Mouse (Mus musculus) liver, embryonic 14.5 days (tissue): ENCODE results near the gene Hectd1. TPM values are rescaled to one million over a fixed set of nuclear protein-coding genes. Genes with fewer than 3 reads are reported as not detected.

ENCODE experiments used
- ATAC-seq: fragments of 200-750 bp; cut with Nextera tagmentation; 2 replicates; pipeline ENCODE4 v1.8.0; 2017; ENCODE audit warnings: moderate number of reproducible peaks, mild to moderate bottlenecking, moderate library complexity; ENCODE audit not compliant: insufficient read depth
- DNase-seq, 3 experiments: peaks; one replicate each; pipeline ENCODE4 v3.0.0-alpha.2; 2012 to 2013; ENCODE audit warnings: low read depth in 3 of 3, low spot score in 3 of 3
- H3K27ac ChIP-seq: fragments of 300-500 bp; sonication (generic); 2 replicates; pipeline ENCODE4 v1.5.1; 2014; ENCODE audit warnings: moderate library complexity, mild to moderate bottlenecking, control low read depth, inconsistent platforms
- H3K27me3 ChIP-seq: fragments of 300-500 bp; sonication (generic); 2 replicates; pipeline ENCODE4 v1.6.1; 2014; ENCODE audit warnings: mild to moderate bottlenecking, low read length, moderate library complexity; ENCODE audit not compliant: control insufficient read depth, insufficient read depth
- H3K36me3 ChIP-seq: fragments of 300-500 bp; sonication (generic); replicated peaks from 2 replicates; pipeline ENCODE4 v1.6.1; 2014; ENCODE audit warnings: low read depth; ENCODE audit not compliant: control insufficient read depth, insufficient read depth
- H3K4me1 ChIP-seq, 2 experiments: fragments of 200-500 bp in 1 of 2; fragments of 300-500 bp in 1 of 2; sonication (generic) in 1 of 2; replicated peaks; 2 replicates each; pipeline ENCODE4 v1.6.1; 2012 to 2014; ENCODE audit warnings: antibody characterized with exemption in 1 of 2, inconsistent platforms in 1 of 2, low read length in 1 of 2; ENCODE audit not compliant: control insufficient read depth in 2 of 2, insufficient read depth in 2 of 2
- H3K4me2 ChIP-seq: fragments of 300-500 bp; sonication (generic); 2 replicates; pipeline ENCODE4 v1.6.1; 2014; ENCODE audit warnings: low read depth, mild to moderate bottlenecking, control low read depth, moderate library complexity
- H3K4me3 ChIP-seq, 2 experiments: fragments of 200-500 bp in 1 of 2; fragments of 300-500 bp in 1 of 2; sonication (generic) in 1 of 2; 2 replicates each; pipeline ENCODE4 v1.5.1; 2012 to 2014; ENCODE audit warnings: low read depth in 2 of 2, low read length in 2 of 2, mild to moderate bottlenecking in 2 of 2, control low read depth in 1 of 2, inconsistent platforms in 1 of 2, moderate library complexity in 1 of 2; ENCODE audit not compliant: insufficient read depth in 1 of 2
- H3K9ac ChIP-seq: fragments of 300-500 bp; sonication (generic); replicated peaks from 2 replicates; pipeline ENCODE4 v1.6.1; 2014; ENCODE audit warnings: mild to moderate bottlenecking, control low read depth, moderate library complexity
- H3K9me3 ChIP-seq: fragments of 300-500 bp; sonication (generic); 2 replicates; pipeline ENCODE4 v1.6.1; 2016; ENCODE audit warnings: low read length, mixed read lengths; ENCODE audit not compliant: control insufficient read depth
- CTCF ChIP-seq: IDR thresholded peaks from 2 replicates; pipeline ENCODE4 v1.5.1; 2016; ENCODE audit warnings: antibody characterized with exemption, low read depth, control low read depth
- EP300 ChIP-seq: IDR thresholded peaks from 2 replicates; pipeline ENCODE4 v1.6.1; 2016; ENCODE audit warnings: antibody characterized with exemption, low read depth
- WGBS: fragments of 180-500 bp; shearing (Covaris S2); extraction: QIAGEN DNeasy Blood & Tissue Kit; methylation state at CpG from one replicate; pipeline ENCODE4 v1.1.7; 2014; ENCODE audit not compliant: insufficient replicate concordance; 5-methylcytosine and 5-hydroxymethylcytosine counted together
- polyA plus RNA-seq, 2 experiments: library from polyadenylated mRNA; depleted of rRNA in 1 of 2; stranded (reverse) in 1 of 2; unstranded in 1 of 2; fragments of >200 nt; fragmentation: Nextera tagmentation in 1 of 2; extraction: Ambion mirVana in 1 of 2; gene quantifications; 2 replicates each; pipeline versions ENCODE4 v1.2.1 to v1.2.3; 2012 to 2014

The Hectd1 gene
- polyA plus RNA-seq, 2 experiments: 22.1 to 22.3 TPM

DNA sequence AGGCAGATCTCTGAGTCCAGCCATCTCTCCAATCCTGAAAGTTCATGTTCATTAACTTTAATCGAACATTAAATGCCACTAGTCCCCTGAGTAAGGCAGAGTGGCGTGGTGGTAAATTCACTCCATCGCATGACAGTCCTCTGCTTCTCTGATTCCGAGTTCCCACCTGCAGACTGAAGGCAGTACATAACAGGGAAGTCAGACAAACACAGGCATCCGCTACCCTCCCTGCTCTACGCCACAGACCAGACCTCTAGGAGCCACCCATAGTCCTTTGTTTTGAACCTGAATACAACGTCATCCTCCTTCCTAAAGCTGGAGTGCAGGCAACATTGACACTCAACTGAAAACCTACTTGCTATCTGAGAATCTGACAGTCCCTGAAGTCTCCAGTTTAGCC lies 124.8 kb downstream of the Hectd1 start:
- Histone ChIP-seq H3K27ac (no peak overlapping the region), H3K36me3 (no peaks in the 10 kb centered on the region), H3K9me3 (peaks cover 3% of the 10 kb centered on the region), H3K4me1 (peaks cover 8 to 23% of the 10 kb centered on the region in 2 experiments), H3K4me3 (no peak overlapping the region), H3K4me2 (no peak overlapping the region), H3K9ac (no peak overlapping the region), H3K27me3 (no peaks in the 10 kb centered on the region)
- no peak for ATAC-seq
- 67% methylated on average over 7 of the region's 7 CpGs for WGBS
- TF ChIP-seq EP300 (no peak), CTCF (no peak)
- no peak for DNase-seq

DNA sequence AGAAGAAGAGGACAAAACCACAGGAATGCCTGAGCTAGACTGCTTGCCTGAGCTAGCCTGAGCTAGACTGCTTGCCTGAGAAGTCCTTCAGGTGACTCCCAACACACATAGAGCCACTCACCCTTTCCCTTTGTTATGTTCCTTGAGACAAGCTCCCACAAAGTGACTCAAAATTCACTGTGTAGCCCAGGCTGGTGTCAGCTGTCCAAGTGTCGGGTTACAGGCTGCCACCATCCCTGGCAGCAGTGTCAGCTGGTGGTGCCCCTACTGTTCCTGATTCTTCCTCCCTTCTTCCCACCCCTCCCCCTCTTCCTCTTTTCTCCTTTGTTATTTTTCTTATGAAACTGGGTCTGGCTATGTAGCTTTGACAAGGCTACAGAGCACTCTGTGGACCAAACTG lies 125.5 kb downstream of the Hectd1 start:
- no peak for DNase-seq
- Histone ChIP-seq H3K9ac (no peak overlapping the region), H3K27ac (no peak overlapping the region), H3K4me3 (no peak overlapping the region), H3K4me1 (peaks cover 14 to 30% of the 10 kb centered on the region in 2 experiments), H3K36me3 (no peaks in the 10 kb centered on the region), H3K27me3 (no peaks in the 10 kb centered on the region), H3K4me2 (no peak overlapping the region), H3K9me3 (peaks cover 3% of the 10 kb centered on the region)
- 56% methylated on average over 1 of the region's 1 CpGs for WGBS
- TF ChIP-seq CTCF: no peak
- TF ChIP-seq EP300: no peak
- ATAC-seq: no peak

DNA sequence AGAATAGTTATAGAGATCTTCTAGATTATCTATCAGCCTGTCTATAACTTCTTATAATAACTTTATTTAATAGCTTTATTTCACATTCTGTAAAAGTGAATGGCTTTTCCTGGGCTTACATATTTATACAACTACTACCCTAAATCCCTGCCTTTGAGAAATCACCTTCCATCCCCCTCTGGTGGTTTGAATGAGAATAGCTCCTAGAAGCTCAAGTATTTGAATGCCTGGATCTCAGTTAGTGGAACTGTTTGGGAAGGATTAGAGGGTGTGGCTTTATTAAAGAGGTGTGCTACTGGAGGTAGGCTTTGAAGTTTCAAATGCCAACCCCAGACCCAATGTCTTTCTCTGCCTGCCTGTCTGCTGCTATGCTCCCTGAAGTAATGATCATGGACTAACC lies 127.6 kb downstream of the Hectd1 start:
- H3K4me1 ChIP-seq: peaks cover 16 to 31% of the 10 kb centered on the region in 2 experiments
- H3K4me3 ChIP-seq: no peak overlapping the region
- DNase-seq (no peak), ATAC-seq (no peak)
- TF ChIP-seq CTCF: peak; percentile 30; the same call in 1 of the 2 replicates
- no peak for TF ChIP-seq EP300
- no peak overlapping the region for H3K9ac ChIP-seq
- no peak overlapping the region for H3K27ac ChIP-seq
- no peaks in the 10 kb centered on the region for H3K27me3 ChIP-seq
- H3K9me3 ChIP-seq: peaks cover 3% of the 10 kb centered on the region
- no peaks in the 10 kb centered on the region for H3K36me3 ChIP-seq
- no peak overlapping the region for H3K4me2 ChIP-seq

DNA sequence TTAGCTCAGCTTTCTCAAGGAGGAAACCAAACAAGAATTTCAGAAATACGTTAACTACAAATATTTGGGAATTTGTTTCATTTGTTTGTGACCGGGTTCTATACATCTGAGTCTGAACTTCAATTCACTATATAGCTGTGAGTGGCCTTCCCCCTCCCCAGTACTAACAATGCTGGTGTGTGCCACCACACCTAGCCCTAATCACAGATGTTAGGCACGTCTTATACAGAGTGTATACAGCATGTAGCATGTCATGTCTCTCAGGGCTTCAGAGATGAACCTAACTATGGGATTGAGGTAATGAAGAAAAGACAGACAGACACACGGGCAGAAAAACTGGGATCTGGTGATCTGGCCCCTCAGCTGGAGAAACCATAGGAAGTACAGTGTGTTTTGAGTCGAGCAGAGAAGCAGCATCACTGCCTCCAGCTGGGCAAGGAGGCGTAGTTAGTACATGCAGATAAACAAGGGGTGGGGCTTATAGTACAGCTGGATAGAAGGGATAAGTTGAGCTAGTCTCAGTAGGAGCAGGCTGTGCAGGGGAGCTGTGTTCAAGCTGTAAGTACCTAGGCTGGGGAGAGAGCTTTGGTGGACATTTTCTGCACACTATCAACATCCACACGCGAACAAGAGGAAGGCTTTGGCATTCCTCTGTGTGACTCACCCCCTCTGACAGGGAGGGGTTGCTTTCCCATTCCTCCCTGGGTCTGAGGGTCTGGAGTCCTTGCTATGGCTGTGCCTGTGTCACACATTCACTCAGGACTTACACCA lies 129.5 kb downstream of the Hectd1 start:
- TF ChIP-seq EP300 (peak; percentile 86), CTCF (peak; percentile 7; the same call in 1 of the 2 replicates)
- Histone ChIP-seq H3K27ac (peak overlapping the region; percentile 96), H3K27me3 (no peaks in the 10 kb centered on the region), H3K4me1 (peaks cover 16 to 29% of the 10 kb centered on the region in 2 experiments), H3K4me2 (peak overlapping the region; percentile 70), H3K9me3 (peaks cover 3% of the 10 kb centered on the region), H3K4me3 (peak overlapping the region; percentile 49 to 68), H3K36me3 (no peaks in the 10 kb centered on the region), H3K9ac (peak overlapping the region; percentile 71)
- DNase-seq: peak; percentile 84 to 88 (median 85)
- 28% methylated on average over 8 of the region's 8 CpGs for WGBS
- peak; percentile 100 for ATAC-seq

DNA sequence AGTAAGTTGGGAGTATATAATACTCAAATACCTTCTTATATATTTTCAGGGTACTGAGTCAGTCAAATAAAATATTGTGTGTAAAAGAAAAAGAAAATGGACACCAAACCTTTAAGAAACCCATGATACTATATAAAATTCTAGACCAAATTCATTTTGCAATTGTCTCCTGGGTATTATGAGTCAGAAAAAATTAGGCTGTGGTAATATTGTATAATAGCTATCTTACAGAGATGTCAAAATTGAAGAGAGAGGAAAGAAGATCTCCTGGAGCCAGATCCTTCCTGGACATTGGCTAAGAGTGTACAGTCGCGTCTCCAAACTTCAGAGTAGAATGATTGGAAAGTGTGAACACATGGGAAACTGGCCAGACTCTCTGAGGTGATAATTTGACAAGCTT lies 133.2 kb downstream of the Hectd1 start:
- Histone ChIP-seq H3K9me3 (no peaks in the 10 kb centered on the region), H3K27ac (no peak overlapping the region), H3K4me1 (peaks cover 30 to 40% of the 10 kb centered on the region in 2 experiments), H3K9ac (no peak overlapping the region), H3K27me3 (no peaks in the 10 kb centered on the region), H3K4me3 (no peak overlapping the region), H3K4me2 (no peak overlapping the region), H3K36me3 (no peaks in the 10 kb centered on the region)
- WGBS: 85% methylated on average over 2 of the region's 2 CpGs
- DNase-seq (no peak), ATAC-seq (no peak)
- TF ChIP-seq EP300 (no peak), CTCF (no peak)
